Mouse (Mus musculus) hindlimb bud, embryonic 11.5 days (tissue): ENCODE measurements around the gene Hectd4.
A peak's percentile ranks its signal among the peaks of the same experiment; 100 is the strongest.
"Not testable (repeated sequence)": the region's sequence is repeated elsewhere in the genome, so short reads cannot be mapped to it uniquely, and the experiment has no call there.

Experiments
- DNase-seq: peaks from one replicate; pipeline ENCODE4 v3.0.0-alpha.2; 2012; ENCODE audit warnings: low read depth, low spot score; ENCODE audit errors: extremely low spot score

The Hectd4 gene

GRCm38 (mm10) chr5:121205537-121206130, 14.4 kb upstream of the Hectd4 start:
- DNase-seq = not testable (repeated sequence)

- no peak for DNase-seq
Observed at GRCm38 (mm10) chr5:121206540-121206939, 13.5 kb upstream of the Hectd4 start.

GRCm38 (mm10) chr5:121206984-121207383, 13.0 kb upstream of the Hectd4 start:
- no peak for DNase-seq

- DNase-seq = no peak
Observed at GRCm38 (mm10) chr5:121209755-121210600, 10.0 kb upstream of the Hectd4 start.

GRCm38 (mm10) chr5:121210601-121210924, 9.5 kb upstream of the Hectd4 start:
- DNase-seq = no peak

DNA sequence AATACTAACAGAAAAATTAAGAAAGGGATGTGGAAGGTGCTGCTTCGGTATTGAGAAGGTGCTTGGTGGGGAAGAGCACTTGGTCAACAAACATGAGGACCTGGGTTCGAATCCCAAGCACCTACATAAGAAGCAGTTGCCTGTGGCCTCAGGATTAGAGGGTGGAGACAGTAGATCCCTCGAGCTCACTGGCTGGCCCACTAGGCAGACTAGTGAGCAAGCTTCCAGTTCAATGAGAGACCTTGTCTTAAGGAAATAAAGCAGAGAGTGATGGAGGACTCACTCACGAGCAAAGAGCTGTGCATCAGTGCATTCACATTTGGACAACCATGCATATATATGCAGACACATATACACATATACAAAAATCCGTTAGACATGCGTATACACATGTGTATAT, 7.9 kb upstream of the Hectd4 start:
- DNase-seq = no peak

- no peak for DNase-seq
Observed at GRCm38 (mm10) chr5:121214707-121215106, 5.3 kb upstream of the Hectd4 start.

DNA sequence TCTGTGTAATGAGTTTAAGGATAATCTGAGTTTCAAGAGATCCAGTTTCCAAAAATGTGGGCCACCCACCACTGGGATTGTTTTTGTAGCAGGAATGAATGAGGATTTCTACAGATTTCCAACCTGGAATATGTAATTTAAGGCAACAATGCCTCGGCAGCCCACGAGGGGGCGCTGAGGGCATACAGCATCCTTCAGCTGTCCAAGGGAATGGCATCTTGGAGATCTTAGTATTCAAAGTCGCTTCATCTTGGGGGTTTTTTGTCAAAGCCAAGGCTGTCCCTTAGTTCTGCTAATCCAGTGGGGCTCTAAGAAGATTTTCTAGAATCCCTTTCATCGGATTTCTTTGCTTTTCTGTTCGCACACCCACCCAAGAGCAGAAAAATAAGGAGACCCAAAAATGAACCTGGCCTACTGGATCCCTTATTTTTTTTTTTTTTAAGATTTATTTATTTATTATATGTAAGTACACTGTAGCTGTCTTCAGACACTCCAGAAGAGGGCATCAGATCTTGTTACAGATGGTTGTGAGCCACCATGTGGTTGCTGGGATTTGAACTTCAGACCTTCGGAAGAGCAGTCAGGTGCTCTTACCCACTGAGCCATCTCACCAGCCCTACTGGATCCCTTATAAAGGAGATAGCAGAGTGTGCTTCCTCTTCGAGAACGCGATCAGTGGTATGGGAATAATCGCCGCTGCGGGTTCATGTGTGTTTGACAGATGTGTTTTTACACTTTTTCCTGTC, 4.5 kb upstream of the Hectd4 start:
- peak; percentile 35 for DNase-seq

DNA sequence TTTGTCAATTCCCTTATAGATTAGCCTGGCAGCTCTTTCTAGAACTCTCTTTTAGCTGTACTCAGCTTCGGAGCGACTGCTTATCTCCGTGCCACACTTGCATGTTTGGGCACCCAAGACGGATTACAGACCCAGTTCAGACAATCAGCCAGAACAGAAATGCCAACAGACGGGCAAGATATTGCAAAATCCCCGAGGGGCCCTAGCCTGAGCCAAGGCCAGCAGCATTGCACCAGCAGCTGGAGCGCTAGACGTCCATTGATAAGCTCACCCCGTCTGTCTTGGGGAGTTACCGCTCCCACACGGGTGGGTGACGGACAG, 3.9 kb upstream of the Hectd4 start:
- DNase-seq = no peak

DNA sequence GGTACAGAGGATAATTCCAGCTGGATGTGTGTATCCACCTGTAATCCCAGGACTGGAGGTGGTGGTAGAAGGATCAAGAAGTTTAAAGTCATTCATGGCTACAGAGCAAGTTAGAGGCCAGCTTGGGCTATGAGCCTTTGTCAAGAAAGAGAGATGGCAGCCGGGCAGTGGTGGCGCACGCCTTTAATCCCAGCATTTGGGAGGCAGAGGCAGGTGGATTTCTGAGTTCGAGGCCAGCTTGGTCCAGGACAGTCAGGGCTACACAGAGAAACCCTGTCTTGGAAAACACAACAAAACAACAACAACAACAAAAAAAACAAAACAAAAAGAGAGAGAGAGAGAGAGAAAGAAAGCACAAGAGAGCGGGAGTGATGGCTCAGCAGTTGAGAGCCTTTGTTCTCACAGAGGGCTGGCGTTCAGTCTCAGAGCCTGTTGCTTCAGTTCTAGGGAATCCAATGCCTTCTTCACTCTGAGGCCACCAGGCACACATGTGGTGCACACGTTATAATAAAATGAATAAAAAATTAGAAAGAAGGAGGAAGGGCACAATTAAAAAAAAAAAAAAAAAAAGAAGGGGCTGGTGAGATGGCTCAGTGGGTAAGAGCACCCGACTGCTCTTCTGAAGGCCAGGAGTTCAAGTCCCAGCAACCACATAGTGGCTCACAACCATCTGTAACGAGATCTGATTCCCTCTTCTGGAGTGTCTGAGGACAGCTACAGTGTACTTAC, 3.3 kb upstream of the Hectd4 start:
- not testable (repeated sequence) for DNase-seq

GRCm38 (mm10) chr5:121217313-121217634, 2.7 kb upstream of the Hectd4 start:
- DNase-seq = no peak

DNA sequence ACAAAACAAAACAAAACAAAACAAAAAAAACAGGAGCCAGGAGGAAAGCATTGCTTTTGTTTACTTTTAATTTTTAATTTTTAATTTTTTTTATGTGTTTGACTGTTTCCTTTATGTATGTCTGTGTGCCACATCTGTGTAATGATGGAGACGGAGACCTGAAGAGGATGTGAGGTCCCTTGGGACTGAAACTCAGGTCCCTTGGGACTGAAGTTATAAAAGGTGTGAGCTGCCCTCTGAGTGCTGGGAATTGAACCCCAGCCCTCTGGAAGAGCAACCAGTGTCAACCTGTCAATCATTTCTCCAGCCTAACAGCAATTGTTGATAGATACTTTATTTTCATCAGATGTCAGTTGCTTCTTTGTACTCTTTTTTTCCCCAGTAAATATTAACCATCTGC, 829 bp upstream of the Hectd4 start:
- no peak for DNase-seq

GRCm38 (mm10) chr5:121220732-121221301, 798 bp downstream of the Hectd4 start:
- no peak for DNase-seq

- no peak for DNase-seq
Observed at GRCm38 (mm10) chr5:121221328-121221850, 1.4 kb downstream of the Hectd4 start.

DNA sequence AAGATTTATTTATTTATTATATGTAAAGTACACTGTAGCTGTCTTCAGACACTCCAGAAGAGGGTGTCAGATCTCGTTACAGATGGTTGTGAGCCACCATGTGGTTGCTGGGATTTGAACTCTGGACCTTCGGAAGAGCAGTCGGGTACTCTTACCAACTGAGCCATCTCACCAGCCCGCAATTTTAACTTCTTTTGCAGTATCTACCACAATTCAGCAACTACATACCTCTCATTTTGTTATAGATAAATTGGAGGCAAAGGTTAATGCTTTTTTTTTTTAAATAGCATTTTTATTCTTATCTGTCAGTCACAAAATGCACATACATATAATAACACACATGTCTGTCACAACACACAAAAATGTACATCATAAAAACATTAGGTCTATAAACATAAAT, 4.0 kb downstream of the Hectd4 start:
- not testable (repeated sequence) for DNase-seq

GRCm38 (mm10) chr5:121224856-121225255, 4.8 kb downstream of the Hectd4 start:
- no peak for DNase-seq

DNA sequence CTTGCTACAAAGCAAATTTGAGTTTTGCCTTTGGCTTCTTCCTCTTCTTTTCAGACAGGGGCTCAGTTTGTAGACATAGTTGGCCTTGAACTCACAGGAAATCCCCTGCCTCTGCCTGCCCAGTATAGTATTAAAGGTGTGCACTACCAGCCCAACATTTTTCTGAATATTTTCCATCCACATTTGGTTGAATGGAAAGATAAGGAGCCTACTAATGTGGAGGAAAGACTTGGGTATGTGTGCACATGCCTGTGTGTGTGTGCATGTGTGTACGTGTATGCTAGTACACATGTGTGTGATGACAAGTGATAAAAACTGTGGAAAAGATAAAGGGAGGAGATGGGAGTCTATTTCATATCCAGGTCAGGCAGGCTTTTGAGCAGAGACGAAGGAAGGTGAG, 5.8 kb downstream of the Hectd4 start:
- DNase-seq = no peak

GRCm38 (mm10) chr5:121226406-121226805, 6.4 kb downstream of the Hectd4 start:
- DNase-seq = no peak

DNA sequence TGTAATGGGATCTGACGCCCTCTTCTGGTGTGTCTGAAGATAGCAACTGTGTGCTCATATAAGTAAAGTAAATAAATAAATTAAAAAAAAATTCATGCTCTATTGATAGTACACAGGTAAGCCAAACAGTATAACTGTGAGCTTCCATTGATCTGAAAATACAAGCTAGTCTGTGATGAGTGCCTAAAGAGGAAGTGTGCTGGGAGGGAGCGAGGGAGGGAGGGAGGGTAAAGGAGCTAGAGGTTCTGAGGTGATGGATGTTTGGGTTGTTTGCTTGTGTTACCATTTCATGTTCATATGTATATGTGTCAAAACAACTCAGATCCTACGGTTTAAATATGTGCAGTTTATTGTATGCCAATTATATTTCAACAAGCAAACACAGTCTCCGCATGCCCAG, 6.8 kb downstream of the Hectd4 start:
- no peak for DNase-seq

DNA sequence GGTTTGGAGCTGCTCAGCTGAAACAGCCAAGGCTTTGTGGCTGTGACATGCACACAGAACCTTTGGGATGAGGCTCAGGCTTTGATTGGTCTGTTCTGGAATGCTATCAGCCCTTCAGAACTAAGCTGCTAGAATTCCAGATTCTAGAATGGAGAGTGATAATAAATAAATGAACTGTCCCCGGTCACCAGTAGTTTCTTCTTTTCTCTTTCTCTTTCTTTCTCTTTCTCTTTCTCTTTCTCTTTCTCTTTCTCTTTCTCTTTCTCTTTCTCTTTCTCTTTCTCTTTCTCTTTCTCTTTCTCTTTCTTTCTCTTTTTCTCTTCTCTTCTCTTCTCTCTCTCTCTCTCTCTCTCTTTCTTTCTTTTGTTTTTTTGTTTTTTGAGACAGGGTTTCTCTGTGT, 7.3 kb downstream of the Hectd4 start:
- DNase-seq = not testable (repeated sequence)

GRCm38 (mm10) chr5:121229182-121229581, 9.2 kb downstream of the Hectd4 start:
- DNase-seq = no peak
